ENCODE assay signal across 12 mouse cellular contexts in genomic region chr3:108010286-108010685, GRCm38 (mm10). TPM values are rescaled to one million over a fixed set of nuclear protein-coding genes. Genes with fewer than 3 reads are reported as not detected.
A peak's percentile ranks its signal among the peaks of the same experiment; 100 is the strongest.
DNase-seq lines count a peak whose midpoint lies in the region; ATAC-seq lines count a peak whose summit lies in the region.
"Had no signal": no experiment of that assay in that cellular context is flagged by ENCODE, and none has a peak within 500 bp of the region (broad histone marks: within the 10 kb centered on the region; RNA-seq: fewer than 3 reads in every experiment).

No protein-coding gene starts in this region.

- no peak overlapping the region for H3K4me3 ChIP-seq in heart, embryonic 15.5 days
- no peak overlapping the region for H3K4me3 ChIP-seq in hindbrain, embryonic 12.5 days
- H3K4me3 ChIP-seq: liver, embryonic 12.5 days had no signal

- no peak overlapping the region for H3K27ac ChIP-seq in heart, embryonic 15.5 days
- H3K27ac ChIP-seq in hindbrain, embryonic 12.5 days: no peak overlapping the region
- H3K27ac ChIP-seq: liver, embryonic 12.5 days had no signal

- H3K9ac ChIP-seq in heart, embryonic 15.5 days: no peak overlapping the region
- H3K9ac ChIP-seq in hindbrain, embryonic 12.5 days: no peak overlapping the region
- H3K9ac ChIP-seq: liver, embryonic 12.5 days had no signal

- H3K27me3 ChIP-seq in heart, embryonic 15.5 days: no peaks in the 10 kb centered on the region
- H3K27me3 ChIP-seq in hindbrain, embryonic 12.5 days: no peaks in the 10 kb centered on the region

- H3K36me3 ChIP-seq in heart, embryonic 15.5 days: no peaks in the 10 kb centered on the region
- no peaks in the 10 kb centered on the region for H3K36me3 ChIP-seq in hindbrain, embryonic 12.5 days
- H3K36me3 ChIP-seq: liver, embryonic 12.5 days had no signal

- intact Hi-C loops in gastrocnemius, postnatal 14 days (cut with DNase I; ENCODE audit: low total_unique reads): loop anchor here (5.0 kb wide), 1 partner anchor 53 kb away; no protein-coding TSS in a partner anchor

- no peak overlapping the region for H3K4me2 ChIP-seq in heart, embryonic 15.5 days
- H3K4me2 ChIP-seq in hindbrain, embryonic 12.5 days (replicated peaks): no peak overlapping the region
- H3K4me2 ChIP-seq: liver, embryonic 12.5 days had no signal

- peaks cover 17% of the 10 kb centered on the region for H3K4me1 ChIP-seq in heart, embryonic 15.5 days (replicated peaks)
- peaks cover 3% of the 10 kb centered on the region; the same call in 1 of the 2 replicates for H3K4me1 ChIP-seq in hindbrain, embryonic 12.5 days
- H3K4me1 ChIP-seq: liver, embryonic 12.5 days had no signal

- 42% methylated on average over 2 of the region's 2 CpGs for WGBS in heart, embryonic 15.5 days
- 75% methylated on average over 2 of the region's 2 CpGs for WGBS in hindbrain, embryonic 12.5 days

- H3K9me3 ChIP-seq in heart, embryonic 15.5 days (replicated peaks): no peaks in the 10 kb centered on the region
- H3K9me3 ChIP-seq in hindbrain, embryonic 12.5 days (replicated peaks): no peaks in the 10 kb centered on the region
- H3K9me3 ChIP-seq: liver, embryonic 12.5 days had no signal

- ATAC-seq in heart, embryonic 15.5 days (replicated peaks; ENCODE audit: insufficient number of reproducible peaks, insufficient read depth, low FRiP score, low read depth): 0 out of 2 replicates have a peak, but pooled peaks have one; percentile 58
- ATAC-seq in hindbrain, embryonic 12.5 days (ENCODE audit: low FRiP score): no peak
- ATAC-seq: liver, embryonic 12.5 days had no signal

- DNase-seq in gastrocnemius, postnatal 14 days: peak; percentile 38
- no peak for DNase-seq in gastrocnemius, postnatal 4 days (ENCODE audit: low spot score in 2 of 2)
- peak; percentile 71 to 78 for DNase-seq in right cerebral cortex, postnatal 10 days (ENCODE audit: low spot score in 2 of 2)
- no peak for DNase-seq in right cerebral cortex, postnatal 36 days (ENCODE audit: low spot score in 2 of 2)
- peak; percentile 61 for DNase-seq in lung, postnatal 36 days
- no peak for DNase-seq in kidney, adult 8-10 months
- DNase-seq: embryo, embryonic 11 days; kidney, postnatal 36 days; thymus, postnatal 25 days had no signal

RNA-seq across cellular contexts. Expression of gene Gstm1, which starts 7.5 kb away (rescaled TPM):
- total RNA-seq in gastrocnemius, postnatal 14 days (2021): 10 to 100 TPM; 84.0 to 90.4 TPM
- 10 to 100 TPM; 59.6 to 61.2 TPM for total RNA-seq in gastrocnemius, postnatal 4 days (2021)
- 72.1 and 88.3 TPM in 2 replicates for polyA plus RNA-seq in heart, embryonic 15.5 days (2015; fragmentation: Nextera tagmentation; extraction: Ambion mirVana)
- 24.1 and 26.8 TPM in 2 replicates for polyA plus RNA-seq in hindbrain, embryonic 12.5 days (2016; fragmentation: Nextera tagmentation; extraction: Ambion mirVana)

RNA-seq across cellular contexts. Expression of gene Gstm2, which starts 24.0 kb away (rescaled TPM):
- total RNA-seq in gastrocnemius, postnatal 14 days (2021): 10 to 100 TPM; 43.8 to 50.8 TPM
- total RNA-seq in gastrocnemius, postnatal 4 days (2021): 10 to 100 TPM; 46.5 to 48.8 TPM
- polyA plus RNA-seq in heart, embryonic 15.5 days (2015; fragmentation: Nextera tagmentation; extraction: Ambion mirVana): 71.9 and 82.1 TPM in 2 replicates
- 23.3 and 23.4 TPM in 2 replicates for polyA plus RNA-seq in hindbrain, embryonic 12.5 days (2016; fragmentation: Nextera tagmentation; extraction: Ambion mirVana)

RNA-seq across cellular contexts. Expression of gene Gstm4, which starts 34.4 kb away (rescaled TPM):
- 10 to 100 TPM; 11.4 to 12.0 TPM for total RNA-seq in gastrocnemius, postnatal 14 days (2021)
- 1 to 10 TPM; 7.9 to 9.8 TPM for total RNA-seq in gastrocnemius, postnatal 4 days (2021)
- 12.9 and 16.0 TPM in 2 replicates for polyA plus RNA-seq in heart, embryonic 15.5 days (2015; fragmentation: Nextera tagmentation; extraction: Ambion mirVana)
- polyA plus RNA-seq in hindbrain, embryonic 12.5 days (2016; fragmentation: Nextera tagmentation; extraction: Ambion mirVana): 12.1 and 12.5 TPM in 2 replicates

RNA-seq across cellular contexts. Expression of gene Gstm3, which starts 41.2 kb away (rescaled TPM):
- total RNA-seq in gastrocnemius, postnatal 14 days (2021): not detected
- not detected for total RNA-seq in gastrocnemius, postnatal 4 days (2021)
- polyA plus RNA-seq in heart, embryonic 15.5 days (2015; fragmentation: Nextera tagmentation; extraction: Ambion mirVana): 0.30 TPM in 1 of 2 replicates, not detected in the other
- not detected in 2 replicates for polyA plus RNA-seq in hindbrain, embryonic 12.5 days (2016; fragmentation: Nextera tagmentation; extraction: Ambion mirVana)

Comparison
In these comparisons a context has a peak if more than half of its experiments do, and no peak if none do; other contexts are left out.
1. DNase-seq: peak in gastrocnemius, postnatal 14 days (single experiment), right cerebral cortex, postnatal 10 days (2 of 2) and lung, postnatal 36 days (single experiment); none in gastrocnemius, postnatal 4 days (0 of 2), right cerebral cortex, postnatal 36 days (0 of 2) and kidney, adult 8-10 months (0 of 2).